Mouse (Mus musculus) adrenal gland, postnatal 25 days (tissue): ENCODE results near the gene P2ry2. TPM values are rescaled to one million over a fixed set of nuclear protein-coding genes. Genes with fewer than 3 reads are reported as not detected.

ENCODE experiments used
- DNase-seq: peaks from one replicate; pipeline ENCODE4 v3.0.0; 2021; ENCODE audit warnings: mixed read lengths
- total RNA-seq: library from RNA; stranded (reverse); gene quantifications from 2 replicates; pipeline ENCODE4 v1.2.3, GENCODE M21; 2021

The P2ry2 gene
- total RNA-seq, 1 experiment from 2014 or later = 1.2 TPM

DNA sequence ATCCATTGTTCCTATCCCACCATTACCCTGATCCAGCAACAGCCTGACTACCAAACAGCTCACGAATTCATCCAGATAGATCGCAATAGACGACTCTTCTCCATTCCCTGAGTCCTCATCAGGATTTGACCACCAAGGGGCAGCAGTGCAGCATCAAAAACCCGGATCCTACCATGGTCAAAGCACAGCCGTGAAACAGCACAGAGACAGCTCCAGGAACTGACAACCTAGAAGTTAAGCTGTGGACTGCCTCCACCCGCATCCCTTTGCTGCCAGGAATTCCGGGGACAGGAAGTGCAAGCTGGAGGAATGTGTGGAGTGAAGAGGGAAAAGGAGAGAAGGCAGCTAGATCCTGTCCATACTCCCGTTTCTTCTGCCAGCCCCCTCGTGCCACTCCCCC, 24.6 kb downstream of the P2ry2 start:
- peak; percentile 64 for DNase-seq

DNA sequence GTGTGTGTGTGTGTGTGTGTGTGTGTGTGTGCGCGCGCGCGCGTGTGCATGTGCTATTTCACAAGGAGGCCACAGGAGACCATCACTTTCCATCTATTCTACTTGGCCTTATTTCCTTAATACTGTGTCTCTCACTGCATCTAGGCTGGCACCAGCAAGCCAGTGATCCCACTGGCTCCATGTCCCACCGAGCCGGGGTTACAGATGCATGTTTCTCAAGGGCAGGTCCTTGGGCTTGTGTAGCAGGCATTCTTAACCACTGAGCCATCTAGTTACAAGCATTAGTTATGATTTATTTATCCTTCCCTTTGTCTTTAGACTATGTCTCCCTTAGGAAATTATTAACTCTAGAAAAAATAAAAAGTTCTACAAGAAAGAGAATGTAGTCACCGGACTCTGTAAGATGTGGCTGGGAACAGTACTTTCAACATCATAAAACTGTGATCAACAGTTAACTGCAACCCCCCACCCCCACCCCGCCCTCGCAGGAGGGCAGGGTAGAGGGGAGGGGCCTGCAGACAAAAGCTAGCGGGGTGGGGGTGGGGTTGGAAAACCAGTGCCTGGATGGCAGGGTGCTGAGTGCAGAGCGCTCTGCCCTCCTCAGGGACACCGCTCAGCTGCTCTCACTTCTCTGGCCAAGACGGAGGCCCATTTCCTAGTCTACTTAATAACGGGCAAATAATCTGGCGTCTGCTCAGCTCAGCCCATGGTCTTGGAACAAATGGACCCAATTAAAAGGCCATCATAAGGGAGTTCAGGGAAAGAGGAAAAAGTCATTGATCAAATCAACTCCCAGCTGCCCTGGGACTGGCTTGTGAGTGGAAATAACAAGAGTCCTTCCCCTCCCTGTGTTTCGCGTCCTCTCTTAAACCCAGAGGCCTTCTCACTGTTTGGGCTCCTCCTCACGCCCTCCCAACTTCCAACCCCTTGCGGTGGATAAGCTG, 27.9 kb downstream of the P2ry2 start:
- DNase-seq = peak; percentile 54

DNA sequence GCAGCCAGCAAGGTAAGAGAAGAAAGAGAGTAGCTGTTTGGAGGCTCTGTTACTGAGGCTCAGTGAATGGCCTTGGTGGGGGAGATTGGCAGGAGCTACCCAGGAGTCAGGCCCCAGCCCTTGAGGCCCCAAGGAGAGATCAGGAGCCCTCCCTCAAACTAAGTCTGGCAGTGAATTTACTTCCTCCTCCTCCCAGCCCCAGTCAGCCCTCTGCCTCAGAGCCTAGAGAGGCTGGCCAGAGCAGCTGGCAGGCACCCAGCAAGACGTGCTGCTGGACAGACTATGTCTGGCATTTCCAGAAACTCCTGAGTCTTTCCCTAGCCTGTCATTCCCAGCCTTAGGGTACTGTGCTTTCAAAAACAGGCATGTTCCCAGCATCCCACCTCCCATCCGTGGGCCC, 33.5 kb downstream of the P2ry2 start:
- peak; percentile 78 for DNase-seq

DNA sequence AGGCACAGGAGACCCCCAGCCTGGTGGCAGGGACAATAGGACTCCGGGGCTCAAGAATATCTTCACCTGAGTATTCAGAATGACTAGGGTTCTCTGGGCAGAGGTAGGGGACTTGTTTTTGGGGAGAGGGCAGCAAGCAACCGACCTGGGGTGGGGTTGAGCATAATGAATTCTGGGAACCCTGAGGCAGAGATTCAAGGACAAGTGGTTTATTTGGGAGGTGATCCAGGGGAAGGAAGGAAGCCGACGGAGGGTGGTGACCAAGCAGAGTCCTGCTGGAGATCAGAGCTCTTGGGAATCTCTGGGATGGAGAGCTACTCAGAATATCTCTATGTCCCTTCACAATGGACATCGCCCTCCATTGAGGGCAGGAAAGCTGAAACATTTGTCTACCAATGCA, 34.5 kb downstream of the P2ry2 start:
- no peak for DNase-seq

DNA sequence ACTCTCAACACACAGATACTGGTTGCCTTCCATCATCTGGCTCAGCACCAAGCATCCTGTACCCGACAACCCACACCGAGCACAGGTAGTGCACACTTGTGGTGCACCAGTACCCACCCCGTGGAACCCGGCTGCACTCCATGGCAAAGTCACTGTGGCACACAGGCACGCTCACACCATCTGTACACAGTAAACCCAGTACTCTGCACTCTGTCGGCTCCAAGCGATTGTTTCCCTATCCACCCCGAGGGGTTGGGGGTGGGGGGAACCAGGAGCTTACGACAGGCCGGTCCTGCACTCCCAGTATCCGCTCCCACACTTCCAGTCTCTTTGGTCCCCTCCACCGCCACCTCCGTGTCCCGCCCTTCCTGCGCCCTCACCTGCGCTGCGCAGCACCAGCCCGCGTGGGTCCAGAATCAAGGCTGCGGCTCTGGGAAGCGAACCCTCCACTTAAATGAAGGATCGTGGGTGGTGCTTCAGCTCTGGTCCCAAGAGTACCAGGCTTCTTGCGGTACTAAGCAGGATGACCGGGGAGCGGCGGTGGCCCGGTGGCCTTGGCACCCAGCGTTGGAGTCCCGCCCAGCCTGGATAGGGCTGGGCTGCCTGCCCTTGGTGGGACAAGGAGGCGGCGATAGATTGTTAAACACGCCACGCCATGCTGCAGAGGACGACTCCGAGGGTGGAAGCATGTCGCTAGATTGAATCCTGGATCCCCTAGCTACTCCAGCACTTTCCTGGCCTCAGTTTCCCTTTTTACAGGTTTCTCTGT, 38.3 kb downstream of the P2ry2 start, which contains the start of gene P2ry6:
Gene P2ry6, minus strand, starts transcription at position 515 of the 769 bp plus-strand sequence.
- DNase-seq = peak; percentile 83

DNA sequence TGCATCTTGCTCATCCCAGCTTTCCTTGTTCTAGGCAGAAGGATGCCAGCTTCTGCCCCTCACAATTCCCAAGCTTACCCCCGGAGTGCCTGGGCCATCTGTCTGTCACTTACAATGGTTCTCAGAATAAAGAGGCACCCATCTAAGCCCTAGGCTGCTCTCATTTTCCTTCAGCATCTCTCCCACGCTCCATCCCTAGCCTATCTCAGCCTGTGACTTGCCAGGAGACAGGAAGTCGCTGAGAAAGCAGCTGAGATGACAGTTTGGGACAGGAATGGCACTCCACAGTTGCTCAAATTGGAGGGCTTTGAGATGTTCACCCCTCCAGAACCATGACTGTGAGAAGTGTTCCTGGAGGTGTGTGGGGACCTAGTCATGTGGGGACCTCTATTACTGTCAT, 39.8 kb downstream of the P2ry2 start:
- no peak for DNase-seq

DNA sequence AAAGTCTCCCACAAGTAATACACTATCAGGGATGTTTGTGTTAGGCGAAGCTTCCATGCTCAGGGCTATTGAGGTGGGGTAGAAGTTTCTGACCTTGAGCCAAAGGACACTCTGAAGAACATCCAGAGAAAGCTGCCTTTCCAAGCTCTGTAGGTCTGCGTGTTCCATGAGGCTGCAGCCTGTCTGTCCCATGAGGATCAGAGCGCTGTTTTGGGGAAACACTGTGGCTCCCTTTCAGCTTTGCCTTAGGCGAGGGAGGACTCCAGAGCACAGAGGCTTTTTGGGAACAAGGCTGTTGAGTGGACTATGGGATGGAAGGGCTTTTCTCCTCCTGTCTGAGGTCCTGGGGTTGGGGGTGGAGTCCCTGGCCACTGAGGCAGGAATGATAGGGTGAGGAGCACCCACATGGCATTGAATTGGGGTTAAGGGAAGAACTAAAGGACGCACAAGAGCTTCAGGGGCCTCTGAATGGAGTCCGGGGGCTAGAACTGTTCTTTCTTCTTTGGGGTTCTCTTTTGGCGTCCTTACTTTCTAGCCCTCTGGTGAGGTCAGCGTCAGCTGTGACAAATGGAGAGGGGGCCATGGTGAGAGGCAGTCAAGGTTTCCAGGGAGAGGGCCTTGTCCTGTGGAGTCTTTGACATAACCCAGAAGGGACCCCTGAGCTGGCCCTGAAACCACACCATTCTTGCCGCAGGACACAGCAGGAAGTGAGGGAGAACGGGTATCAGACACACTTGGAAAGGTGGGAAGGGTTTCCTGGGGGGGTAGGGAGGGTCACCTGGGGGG, 43.6 kb downstream of the P2ry2 start:
- DNase-seq = no peak

DNA sequence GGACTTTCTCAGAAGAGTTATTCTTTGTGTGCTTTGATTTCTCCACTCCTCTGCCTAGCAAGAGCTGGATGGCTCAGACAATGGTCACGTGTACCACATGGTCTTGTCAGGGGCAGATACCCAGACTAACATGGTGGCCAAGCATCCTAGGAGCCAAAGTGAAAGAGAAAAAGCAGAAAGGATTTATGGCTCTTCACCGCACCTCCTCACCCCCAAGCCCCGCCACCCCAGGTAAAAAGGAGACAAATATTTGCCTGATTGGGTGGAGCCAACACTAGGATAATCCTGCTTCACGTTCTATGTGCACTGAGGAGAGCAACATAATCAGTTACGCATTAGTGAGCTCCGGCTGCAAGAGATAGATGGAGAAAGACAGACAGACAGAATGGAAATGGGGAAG, 44.3 kb downstream of the P2ry2 start:
- DNase-seq = no peak

DNA sequence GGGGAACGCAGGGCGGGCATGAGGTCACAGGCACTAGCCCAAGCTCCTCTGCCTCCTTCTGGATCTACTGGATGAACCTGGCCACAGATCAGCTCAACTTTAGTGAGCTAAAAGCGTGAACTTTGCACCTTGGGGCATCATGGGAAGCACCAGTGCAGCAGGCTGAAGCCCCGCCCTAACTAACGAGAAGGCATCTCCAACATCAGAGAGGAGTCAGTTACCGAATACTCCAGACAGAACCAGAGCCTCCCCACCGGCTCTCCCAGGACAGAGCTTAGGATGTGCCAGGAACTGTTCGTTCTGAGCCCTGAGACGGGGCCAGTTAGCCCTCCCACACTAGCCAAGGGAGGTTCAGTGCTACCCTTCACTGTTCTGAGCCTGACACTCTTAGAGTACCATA, 44.8 kb downstream of the P2ry2 start:
- no peak for DNase-seq

DNA sequence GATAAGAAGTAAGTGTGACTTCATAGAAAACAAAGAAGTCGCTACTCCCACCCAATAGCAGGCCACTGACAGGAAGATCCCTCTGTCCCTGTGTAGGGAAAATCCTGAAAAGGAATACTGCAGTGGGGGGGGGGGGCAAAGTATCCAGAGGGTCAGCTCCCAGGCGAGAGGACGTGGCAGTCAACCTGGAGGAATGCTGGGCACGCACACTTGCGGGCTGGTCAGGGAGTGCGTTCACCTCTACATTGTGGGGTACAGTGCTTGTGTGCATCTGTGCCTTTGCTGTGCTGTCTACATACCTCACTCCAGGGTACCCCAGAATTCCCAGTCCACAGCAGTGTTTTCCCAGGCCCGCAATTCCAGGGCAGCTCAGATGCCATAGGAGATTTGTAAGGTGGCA, 46.7 kb downstream of the P2ry2 start:
- DNase-seq = no peak

DNA sequence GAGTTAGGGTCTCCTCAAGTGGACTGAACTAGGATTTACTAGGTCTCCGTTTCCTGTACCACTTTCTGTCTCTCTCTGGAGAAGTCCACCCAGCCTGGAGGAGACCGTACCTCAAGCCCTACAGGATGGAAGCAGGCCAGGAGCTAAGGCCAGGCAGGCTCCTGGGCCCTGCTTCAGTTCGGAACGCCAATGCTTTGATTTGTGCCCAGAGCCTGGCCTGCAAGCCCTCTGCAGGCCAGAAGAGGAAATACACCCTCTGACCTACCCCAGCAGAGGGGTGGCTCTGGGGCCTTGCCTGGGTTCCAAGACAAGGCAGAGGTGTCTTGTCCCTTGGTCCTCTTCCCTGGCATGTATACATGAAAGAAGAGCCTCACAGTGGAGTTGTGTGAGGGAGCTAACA, 47.6 kb downstream of the P2ry2 start:
- no peak for DNase-seq

DNA sequence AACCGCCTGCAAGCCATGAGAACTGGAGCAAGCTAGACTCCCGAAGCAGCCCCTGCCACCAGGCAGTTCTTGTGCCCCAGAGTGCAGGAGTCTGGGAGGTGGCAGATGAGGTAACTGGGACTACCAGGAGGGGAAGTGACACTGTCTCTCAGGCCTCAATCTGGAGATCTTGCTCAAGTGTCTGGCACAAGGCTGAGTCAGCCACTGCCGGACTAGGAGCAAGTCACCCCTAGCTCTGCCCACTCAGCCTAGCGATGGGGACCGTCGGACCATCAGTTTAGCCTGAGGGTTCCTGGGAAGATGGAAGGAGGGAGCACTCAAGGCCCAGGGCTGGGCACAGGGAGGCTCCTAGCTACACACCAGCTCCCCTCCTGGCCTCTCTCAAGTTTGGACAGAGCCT, 48.4 kb downstream of the P2ry2 start:
- DNase-seq = no peak

DNA sequence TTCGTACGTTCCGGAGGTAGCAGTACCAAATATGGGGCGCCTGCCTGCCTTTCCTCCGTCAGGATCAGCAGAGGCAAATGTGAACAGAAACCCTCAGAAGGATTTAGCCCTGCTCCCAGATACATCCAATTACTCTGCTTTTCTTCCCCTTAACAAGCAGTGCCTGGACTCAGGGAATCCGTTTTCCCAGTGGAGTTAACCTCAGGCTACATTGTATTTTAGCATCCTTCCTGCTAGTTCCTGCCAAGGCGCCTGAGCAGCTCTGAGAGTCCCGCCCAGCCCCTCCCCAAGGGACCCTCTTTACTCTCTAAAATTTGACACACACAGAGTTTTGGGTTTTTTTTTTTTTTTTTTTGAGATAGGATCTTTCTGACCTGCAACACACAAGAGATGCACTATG, 49.3 kb downstream of the P2ry2 start:
- DNase-seq = no peak

DNA sequence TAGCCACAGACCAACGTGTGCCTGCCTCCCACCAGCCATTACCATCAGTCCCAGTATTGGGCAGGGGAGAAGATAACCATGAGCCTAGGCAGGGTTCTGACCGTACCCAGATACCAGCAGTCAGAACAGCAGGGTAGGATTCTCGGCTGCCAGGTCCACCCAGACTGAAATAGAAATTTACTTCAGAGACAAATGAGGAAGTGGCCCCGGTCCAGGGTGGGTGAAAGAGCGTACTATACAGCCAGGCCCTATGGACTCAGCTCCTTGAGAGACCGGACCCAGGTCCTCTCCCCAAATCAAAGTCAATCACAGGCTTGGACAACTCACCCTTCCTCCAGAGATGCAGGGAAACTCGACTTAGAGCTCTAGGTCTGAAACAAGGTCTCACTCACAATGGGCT, 51.5 kb downstream of the P2ry2 start:
- DNase-seq = no peak

DNA sequence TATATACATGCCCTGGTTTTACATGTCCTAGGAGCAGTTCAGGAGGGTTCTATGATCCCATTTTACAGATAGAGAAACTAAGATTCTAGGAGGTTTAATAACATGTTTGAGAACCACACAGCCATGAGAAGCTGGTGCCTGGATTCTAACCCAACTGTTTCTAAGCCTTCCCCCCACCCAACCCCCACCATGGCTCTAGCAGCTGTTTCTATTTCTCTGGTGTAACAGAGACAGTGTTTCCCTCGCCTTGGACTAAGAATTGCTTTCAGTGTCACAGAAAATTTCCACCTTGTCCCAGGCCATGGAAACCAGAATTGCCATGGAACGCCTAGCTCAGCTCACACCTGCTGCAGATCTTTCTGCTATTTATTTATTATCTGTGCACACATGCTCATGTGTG, 52.2 kb downstream of the P2ry2 start:
- no peak for DNase-seq

DNA sequence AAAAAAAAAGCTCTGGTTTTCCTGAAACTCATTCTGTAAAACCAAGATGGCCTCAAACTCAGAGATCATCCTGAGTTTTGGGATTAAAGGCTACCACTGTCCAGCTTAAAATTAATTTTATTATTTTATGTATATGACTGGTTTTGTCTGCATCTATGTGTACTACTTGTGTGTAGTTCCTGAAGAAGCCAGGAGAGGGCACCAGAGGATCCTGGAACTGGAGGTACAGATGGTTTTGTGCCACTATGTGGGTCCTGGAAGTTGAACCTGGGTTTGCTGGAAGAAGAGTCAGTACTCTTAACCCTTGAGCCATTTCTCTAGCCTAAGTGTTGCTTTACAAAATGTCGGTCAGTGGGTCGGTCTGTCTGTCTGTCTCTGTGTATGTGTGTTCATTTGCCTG, 54.2 kb downstream of the P2ry2 start:
- no peak for DNase-seq

DNA sequence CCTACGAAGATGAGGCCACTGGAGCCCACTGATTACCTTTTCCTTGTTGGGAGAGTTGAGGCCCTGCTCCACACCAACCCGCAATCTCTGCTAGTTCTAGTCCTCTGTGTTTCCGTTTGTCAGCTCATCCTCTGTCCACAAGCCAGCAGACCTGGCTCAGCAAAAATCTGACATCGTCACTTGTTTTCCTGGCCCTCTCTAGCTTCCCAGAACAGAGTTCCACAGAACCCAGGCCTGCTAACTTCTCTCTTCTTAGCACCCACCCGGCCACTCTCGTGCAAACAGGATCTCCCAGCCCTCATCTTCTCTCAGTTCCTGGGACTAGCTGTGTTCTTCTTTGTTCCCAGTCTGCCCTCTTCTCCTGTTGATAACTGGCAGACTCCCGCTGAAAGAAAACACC, 60.0 kb downstream of the P2ry2 start:
- DNase-seq = no peak

DNA sequence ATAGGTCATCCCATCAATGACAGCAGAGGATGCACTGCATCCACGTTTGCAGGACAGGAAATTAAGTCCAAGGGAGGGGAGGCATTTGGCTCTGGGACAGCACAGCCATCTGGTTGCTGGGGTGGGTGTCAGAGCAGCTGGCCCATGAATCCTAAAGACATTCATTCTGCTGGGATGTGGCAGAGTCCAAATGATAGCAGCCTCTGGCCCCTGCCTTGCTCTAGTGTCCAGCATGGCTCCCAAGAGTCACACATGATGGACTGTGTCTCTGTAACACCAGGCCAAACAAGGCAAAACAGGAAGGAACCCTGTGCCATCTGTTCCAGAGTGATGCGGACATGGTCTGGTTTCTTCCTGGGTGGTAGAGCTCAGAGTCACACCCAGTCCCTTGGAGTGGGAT, 60.8 kb downstream of the P2ry2 start:
- no peak for DNase-seq

DNA sequence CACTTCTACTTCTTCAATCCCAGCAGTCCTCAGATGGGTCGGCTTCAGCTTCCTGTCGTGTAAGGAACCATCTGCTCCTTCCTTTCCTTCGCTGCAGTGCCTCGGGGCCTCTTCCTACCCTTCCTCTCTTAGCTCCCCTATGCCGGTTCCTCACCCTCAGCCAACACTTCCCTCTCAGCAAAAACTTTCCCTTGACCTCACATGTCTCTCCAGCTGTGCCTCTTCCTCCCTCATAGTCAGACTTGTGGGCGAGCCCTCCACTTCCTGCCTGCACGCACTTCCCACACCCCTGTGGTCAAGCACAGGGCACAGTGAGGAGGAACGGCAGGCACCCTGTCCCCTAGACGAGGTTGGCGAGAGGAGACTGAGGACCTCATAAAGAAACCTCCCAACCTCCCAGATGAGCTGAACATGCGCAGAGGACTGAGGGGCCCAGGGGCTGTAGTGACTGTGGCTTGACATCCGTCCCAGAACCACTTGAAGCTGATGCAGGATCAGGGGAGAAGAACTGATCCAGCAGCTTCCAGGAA, 62.1 kb downstream of the P2ry2 start:
- DNase-seq = no peak

DNA sequence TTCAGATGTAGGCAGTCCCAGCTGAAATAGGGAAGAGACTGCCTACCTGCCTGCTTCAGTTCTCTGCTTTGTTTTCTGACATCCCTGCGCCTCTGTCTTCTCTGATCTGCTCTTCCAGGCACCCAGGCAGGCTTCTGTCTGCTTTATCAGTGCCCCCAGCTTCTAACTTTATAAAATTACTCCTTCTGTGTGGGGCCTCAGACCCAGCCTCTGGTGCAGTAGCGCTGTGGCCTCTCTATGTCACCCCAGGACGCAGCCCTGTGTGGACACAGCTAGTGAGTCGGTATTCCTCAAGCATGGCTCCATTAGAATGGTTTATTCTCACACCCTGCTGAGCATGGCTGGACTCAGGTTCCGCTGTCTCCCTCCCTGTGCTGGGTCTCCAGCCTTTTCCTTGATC, 62.6 kb downstream of the P2ry2 start:
- DNase-seq = no peak
